Mouse (Mus musculus) heart, adult 11 months (tissue): Measurements from ENCODE around the gene Acin1.

Experiments
- DNase-seq: peaks from one replicate; pipeline ENCODE4 v3.0.0; 2022

Gene Acin1

DNA sequence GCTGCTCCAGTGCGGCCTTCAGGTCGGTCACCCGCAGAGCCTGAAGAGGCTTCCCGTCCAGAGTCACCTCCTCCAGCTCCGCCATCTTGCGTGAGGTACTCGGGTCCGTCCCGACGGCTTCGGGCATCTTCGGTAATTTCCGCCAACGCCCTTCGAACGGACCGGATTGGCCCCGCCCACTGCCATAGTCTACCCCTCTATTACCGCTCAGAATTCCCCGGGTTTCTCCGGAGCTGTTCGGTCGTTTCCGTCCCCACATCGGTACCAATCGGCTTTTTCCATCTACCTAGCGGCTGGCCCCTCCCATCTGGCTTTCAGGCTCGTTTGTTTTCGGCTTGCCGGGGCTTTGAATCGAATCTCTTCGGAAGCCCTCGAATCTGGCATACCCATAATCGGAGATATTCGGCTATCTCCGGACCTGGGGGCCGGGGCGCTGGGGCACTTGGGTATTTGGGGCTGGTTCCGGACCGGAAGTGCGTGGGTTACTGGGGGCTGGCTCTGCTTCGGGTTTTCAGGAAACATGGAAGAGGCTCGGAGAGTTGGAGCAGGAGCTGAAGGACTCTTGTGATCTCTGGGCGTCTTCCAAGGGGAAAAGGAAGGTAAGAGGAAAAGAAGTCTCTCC is at the start of gene Acin1:
Gene Acin1 (minus strand): TSS at position 410 of the 622 bp plus-strand sequence.
- DNase-seq = peak; percentile 100

DNA sequence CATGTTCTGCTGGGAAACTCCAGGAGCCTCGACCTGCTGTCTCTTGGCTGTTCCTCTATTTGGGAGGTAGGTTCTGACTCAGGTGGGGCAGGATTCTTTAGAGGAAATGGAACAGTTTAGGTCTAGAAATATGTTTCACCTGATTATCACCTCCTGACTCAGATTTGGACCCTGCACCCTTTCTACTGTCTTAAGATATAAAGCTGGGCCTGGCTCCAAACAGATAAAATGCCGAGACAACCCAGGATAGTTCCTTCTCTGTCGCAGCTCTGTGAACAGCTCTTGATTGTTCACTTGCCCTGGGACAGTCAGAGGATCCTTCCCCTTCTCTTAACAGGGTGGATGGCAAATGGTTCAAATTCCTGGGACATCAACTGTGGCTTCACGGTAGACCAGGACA is 48.5 kb upstream of the Acin1 start:
- no peak for DNase-seq

DNA sequence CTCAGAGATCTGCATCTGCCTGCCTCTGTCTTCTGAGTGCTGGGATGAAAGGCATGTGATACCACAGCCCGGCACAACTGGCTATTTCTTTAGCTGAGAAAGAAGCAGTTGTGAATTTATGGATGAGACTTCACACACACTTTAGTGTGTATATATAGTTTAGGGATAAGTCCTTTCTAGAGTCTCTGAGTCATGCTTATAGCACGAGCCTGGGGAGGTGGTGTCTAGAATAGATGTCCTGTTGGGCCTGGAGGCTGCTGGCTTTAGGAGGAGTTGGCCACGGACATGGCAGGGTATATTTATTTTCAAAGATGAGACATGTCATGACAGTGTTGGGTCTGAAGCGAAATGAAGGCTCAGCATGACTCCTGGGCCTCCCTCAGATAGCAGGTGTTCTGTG is 47.3 kb upstream of the Acin1 start:
- DNase-seq = no peak

DNA sequence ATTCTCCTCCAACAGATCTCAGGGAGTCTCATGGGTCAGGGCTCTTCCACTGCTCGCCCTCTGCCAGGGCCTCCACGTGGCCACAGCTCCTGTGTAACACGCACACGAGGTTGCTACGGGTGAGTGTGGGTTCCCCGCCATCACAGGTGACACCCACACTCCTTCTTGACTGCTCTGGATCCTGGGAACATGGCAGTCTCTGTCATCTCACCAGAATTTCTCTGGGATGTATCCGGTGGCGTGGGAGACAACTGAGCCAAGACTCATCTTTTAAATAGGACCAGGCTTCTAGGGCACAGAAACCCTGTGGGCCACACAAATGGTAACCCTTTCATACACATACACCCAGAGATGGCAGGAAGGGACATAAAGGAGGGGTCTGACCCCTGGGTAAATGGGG is 45.5 kb upstream of the Acin1 start:
- no peak for DNase-seq

DNA sequence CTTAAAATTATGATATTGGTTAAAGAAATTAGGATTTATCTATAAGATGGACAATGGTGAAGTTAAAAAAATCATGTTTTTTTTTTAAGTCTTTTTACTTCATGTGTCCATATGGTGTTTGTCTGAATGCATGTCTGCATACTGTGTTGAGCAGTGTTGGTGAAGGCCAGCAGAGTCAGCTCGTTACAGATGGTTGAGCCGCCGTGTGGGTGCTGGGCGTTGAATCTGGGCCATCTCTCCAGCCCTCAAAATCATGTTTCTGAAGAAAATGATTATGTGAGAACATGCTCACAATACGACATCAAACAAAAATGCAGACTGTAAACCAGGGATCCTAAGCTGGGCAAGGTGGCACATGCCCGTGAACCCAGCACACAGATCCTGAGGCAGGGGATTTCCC is 43.6 kb upstream of the Acin1 start:
- no peak for DNase-seq

DNA sequence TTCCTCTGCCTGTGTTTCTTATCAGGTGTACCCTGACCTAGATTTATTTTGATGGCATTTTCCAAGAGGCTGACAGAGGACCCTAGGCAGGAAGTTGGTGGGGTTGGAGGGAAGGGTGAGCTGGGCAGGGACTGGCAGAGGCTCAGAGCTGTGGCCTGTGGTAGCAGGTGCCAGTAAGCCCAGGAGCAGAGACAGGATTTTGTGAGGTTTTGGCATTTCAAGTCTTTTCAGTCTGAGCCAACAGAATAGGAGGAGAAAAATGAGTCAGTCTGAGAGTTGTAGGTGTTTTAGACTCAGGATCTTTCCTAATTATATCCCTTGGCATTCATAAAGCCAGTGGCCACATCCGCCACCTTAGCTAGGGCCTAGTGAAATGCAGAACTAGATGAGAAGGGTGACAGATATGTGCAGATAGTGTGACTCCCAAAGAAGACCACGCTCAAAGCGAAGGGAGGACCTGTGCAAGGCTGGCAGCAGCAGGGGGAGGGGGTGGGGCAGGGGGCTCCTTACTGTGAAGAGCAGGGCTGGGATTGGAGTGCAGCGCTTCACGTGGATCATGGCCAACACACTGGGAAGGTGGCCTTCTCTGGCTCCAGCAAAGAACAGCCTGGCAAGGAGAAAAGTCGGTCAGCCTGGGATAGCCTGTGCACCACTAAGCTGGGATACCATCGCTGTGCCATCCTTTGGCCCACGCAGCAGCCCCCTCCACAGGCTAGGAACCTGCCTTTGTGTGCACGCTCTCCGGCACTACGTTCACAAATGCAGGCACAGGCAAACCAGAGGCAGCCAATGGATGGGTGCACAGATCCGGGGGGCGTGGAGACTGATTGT is 42.3 kb upstream of the Acin1 start:
- no peak for DNase-seq

DNA sequence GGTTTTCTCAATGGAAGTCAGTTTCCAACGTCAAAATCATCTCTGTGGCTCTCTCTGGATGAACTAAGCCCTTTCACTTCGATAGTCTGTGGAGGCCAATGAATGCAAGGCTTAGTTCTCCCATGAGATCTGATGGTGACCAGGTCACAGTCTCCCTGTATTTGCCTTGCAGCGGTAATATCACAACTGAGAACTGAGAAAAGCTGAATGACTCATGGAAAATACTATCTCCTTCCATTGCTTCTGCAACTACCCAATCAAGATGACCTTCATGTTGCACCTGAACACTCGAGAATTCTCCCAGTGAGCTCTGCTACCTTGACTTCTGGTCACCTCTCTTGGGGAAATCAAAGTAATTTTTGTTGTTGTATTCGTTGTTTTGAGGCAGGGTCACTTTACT is 40.8 kb upstream of the Acin1 start:
- no peak for DNase-seq

DNA sequence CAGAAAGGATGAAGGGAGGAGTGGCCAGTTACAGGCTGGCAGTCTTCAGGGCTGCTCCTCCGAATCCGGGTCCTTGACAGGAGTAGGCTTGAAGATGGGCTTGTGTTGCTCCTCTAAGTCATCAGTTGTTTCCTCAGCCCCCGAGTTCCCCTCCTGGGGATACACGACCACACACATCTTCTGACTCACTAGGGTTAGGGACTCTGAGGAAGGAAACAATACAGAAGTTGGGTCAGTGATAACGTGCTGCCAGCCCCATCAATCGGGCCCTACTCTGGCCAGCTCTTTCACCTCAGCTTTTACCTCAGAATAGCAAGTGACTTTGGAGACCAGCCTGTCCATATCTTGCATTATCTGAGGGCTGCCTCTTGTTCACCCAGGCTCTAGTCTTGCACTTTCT is 37.3 kb upstream of the Acin1 start:
- DNase-seq = no peak

DNA sequence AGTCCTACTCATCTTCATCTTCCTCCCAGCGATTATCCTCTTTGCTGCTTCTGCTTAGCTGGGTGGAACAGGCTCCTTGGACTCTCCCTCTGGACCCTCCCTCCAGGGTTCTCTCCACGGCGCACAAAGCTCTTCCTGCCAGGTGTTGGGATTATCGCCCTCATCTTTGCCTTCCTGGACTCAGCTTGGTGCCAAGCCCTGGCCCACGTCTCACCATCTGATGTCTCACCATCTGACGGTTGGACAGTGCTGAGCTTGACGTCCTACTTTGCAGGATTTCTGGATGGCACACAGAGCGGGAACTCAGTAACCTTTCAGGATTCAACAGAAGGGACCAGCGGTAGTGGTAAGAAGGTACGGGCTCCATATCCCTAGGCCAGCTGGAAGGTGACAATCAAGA is 35.0 kb upstream of the Acin1 start:
- DNase-seq = no peak

DNA sequence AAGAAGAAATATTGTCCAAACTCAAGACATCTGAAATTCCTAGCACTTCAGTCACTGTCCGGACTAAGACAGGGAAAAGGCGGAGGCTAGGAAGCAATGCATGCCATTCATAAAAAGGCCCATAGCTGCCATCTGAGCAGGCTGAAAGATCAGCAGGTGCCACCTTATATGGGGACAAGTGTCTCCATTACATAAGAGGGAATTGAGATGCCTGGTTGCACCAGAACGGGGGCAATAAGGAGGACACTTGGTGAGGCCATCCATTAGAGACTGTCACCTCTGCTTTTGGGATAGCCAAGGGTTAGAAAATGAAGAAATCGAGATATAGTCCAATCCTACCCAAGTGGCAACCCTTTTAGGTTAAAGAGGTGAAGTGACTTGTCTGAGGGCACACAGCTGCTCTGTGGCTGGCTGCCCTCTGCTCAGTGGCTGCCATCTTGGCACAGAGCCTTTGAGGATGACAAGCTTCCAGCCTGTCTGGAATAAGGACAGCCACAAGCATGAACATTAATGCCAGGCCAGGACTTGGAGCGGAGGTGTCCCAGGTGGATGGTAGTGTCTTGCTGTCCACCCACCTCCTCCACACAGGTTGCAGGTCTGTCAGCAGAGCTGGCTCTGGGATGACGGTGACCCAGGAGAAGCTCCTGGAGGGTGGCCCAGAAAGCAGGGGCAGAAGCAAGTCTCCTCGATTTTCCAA is 34.1 kb upstream of the Acin1 start:
- DNase-seq = no peak

DNA sequence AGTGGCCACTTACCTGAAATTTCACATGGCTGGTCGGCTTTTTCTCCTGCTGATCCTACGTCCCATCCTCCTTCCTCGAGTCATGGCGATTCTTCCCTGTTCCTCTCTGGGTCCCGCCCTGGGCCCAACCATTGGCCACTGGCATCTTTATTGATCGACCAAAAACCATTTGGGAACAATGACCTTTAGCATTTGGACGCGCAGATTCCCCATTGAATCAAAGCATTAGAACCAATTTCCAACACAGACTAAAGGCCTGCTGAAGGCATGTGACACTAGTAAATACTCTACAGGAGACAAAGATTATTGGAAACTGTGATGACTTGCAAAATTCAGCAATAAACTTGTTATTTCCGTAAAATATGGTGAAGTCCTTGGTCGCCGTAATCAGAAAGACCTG is 33.3 kb upstream of the Acin1 start:
- DNase-seq = no peak

DNA sequence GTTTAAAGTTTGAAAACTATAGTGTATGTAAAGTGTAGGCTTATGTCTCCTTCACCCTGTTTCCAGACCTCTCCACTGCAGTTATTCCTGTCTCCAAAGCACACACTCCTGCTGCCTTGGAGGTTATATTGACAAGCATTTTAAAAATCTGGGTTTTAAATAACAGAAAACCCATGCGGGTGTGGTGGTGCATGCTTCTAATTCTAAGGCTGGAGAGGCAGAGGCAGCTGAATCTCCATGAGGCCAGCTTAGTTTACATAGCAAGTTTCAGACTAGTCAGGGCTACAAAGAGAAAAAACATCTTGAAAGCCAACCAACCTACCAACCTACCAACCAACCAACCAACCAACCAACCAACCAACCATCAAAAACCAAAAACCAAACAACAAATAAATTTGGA is 28.7 kb upstream of the Acin1 start:
- no peak for DNase-seq

DNA sequence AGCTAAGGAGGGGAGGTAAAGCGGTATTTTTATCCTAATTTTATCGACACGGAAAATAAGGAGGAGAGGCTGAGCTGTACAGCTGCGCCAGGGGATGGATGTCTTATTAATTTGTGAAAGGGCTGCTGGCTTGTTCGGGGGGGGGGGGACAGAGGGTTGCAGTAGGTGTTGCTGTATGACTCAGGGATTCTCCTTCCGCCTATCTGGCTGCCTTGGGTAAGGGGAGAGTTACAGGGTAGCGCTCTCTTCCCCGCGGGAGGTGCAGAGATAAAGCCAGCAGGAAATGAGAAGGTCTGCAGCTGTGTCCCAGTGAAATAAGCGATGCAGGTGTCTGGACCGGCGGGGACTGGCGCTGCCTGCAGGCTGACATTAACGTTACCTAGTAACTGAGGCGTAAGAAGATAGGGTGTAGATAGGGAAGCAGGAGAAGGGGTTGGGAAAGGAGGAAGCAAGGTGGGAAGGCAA is 27.9 kb upstream of the Acin1 start:
- DNase-seq = peak; percentile 87

DNA sequence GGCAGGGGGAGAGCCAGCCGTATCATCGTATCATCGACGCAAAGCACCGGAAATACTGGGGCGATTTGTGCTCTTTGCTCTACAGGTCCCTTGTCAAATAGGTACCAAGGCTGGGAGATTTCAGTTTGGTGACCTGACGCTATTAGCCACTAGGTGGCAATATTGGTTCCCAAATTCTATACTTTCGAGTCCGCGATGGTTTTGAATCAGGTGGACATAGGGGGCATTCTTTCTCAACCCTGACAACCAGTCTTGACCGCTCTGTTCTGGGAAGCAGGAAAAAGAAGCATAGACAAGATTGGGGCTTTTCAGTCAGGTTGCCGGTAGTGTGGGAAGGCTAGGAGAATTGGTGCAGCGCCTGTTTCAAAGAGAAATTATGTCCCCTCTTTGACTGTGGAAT is 27.4 kb upstream of the Acin1 start:
- peak; percentile 95 for DNase-seq

DNA sequence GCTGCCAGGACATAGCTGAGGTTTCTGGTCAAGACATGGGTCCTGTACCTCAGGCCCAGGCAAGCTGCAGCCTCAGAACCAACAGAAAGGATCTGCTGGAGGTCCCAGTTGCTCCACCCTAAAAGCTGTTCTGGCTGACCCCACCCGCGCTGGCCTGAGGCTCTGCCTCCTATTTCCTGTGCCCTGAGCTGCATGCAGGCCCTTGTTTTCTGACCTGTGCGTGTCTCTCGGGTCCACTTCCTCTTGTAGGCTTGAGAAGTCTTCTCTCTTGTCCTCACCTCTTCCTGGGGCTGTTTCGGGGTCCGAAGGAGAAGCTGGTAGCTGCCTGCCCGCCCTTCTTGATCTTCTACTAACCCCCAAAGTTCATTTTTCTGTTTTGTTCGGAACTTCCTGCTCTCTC is 26.1 kb upstream of the Acin1 start:
- DNase-seq = peak; percentile 95

DNA sequence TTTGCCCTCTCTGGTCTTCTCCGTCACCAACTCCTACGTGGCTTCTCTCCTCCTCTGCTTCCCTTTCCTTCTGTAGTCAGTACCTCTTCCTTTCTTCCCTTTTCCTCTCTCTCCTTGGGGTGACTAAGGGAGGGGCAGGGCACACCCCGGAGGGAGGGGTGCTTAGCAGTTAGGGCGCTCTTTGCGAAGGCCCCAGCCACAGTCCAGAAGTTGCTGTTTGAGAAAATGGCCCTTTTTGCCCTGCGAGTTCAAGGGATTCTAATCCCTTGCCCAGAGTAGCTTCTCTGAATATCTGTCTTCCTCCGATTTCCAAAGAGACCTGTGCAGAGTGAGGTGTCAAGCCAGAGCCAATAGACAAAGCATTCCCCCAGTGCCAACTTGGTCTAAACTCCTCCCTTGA is 25.3 kb upstream of the Acin1 start, which contains the start of gene Cebpe:
Gene Cebpe (minus strand): TSS at position 101 of the 400 bp plus-strand sequence.
- DNase-seq = no peak

DNA sequence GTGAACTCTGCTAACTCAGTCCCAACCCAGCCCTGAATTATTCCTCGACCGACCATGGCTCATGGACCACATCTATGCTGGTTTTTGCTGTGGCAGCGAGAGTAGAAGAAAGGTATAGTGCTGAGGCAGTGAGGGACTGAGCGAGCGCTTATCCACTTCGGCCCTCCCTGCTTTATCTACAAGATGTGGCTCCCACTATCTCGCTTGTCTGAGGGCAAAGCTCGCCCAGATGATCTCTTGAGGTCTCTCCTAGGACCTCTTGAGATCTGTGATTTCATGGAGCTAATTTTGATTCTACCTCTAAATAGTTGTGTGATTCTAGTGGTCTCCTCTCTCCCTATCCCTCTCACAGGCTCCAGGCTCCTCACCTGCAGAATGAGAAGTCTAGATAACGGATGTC is 22.3 kb upstream of the Acin1 start:
- DNase-seq = no peak

DNA sequence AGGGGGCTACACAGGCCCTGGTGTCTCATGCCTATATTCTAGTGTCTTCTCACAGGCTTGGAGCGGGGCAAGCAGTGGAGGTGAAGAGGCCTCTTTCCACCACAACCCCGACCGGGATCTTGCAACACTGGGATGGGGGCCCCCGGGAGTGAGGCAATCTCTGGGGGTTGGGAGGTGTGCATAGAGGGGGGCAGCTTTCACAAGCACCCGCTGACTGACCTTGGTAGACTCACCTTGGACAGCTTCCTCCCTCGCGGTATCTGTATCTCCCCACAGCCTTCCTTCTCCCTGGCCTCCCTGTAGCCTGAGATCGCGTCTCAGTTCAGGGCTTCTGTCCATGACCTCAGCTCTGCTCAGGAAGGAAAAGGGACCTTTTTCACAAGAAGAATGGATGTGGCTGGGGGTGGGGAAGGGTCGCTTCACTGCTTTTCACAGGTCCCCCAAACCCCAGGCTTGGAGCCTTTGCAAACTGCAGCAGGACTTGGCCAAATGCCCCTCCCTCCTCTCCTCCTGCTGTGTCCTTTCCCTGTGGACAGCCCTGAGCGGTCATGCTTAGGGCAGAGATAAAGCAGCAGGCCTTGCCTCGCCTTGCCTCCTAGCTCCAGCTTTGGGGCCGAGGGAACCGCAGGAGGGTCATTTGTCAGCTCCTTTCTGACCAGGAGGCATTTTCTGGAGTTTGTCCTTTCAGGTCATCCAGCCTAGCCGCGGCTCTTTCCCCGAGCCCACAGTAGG is 20.0 kb upstream of the Acin1 start:
- no peak for DNase-seq

DNA sequence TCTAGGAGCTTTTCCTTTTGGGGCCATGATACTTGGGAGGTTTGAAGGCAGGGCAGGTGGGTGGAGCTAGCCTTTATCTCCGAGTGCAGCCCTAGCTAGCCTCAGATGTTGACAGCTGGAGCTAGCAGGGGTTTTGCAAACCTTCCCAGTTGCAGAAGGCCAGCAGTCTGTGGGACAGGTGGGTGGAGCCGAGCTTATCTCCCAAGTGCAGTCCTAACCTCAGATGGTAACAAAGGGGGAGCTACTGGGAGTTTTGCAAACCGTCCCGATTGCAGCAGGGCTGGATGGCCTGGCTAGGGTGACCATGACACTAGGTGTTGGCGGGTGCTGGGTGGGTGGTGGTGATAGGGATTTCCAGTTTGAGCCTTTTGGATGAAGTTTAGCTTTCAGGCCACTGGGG is 19.1 kb upstream of the Acin1 start:
- no peak for DNase-seq

DNA sequence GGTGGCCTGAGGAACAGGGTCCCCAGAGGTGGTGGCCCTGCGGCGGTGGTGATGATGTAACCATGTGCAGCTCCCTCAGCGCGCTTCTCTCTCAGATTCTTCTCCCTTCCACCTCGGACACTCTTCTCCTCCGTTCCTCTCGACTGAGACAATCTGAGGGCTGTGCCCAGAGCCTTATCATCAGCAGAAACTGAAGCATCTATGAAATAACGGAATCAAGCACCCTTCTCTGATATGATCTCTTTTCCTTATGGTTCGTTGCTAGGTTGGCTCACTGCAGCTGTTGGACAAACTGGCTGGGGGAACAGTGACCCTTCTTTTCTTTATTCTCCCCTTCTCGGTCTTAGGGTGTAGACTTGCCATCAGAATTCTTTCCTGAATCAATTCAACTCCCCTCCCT is 16.5 kb upstream of the Acin1 start:
- no peak for DNase-seq

DNA sequence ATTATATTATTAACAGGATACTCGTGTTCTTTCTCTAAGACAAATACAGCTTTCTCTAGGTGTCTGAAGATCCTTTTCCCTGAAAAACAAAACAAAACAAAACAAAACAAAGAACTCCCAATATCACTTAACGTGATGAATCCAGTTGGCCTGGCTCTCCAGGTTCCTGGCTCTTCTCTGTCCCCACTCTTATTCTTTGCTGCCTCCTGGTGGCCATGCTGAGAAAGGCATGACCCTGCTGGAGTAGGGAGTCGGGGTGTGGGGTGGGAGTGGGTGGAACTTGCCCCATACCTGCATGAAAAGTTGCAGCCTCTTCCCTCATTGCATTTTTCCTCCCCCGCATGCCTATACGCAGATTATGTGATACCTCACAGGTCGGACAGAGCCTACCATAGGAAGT is 14.6 kb upstream of the Acin1 start:
- DNase-seq = peak; percentile 96

DNA sequence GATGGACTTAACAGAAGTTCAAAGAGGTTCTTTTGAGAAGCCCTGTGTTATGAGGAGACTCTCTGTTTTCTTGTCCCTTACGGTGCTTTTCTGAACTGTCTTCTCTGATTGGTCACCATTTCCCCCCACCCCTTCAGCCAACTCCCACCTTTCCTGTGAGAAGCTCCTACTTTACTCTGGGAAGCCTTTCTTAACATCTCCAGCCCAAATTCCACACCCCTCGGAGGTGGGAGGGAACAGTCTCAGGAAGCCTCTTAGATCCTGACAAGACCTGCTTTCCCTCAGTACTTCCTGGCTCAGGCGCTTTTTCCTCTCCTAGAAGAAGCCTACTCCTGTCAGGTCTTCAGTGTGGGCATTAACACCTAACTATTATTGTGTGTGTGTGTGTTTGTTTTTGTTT is 12.9 kb upstream of the Acin1 start:
- DNase-seq = no peak

DNA sequence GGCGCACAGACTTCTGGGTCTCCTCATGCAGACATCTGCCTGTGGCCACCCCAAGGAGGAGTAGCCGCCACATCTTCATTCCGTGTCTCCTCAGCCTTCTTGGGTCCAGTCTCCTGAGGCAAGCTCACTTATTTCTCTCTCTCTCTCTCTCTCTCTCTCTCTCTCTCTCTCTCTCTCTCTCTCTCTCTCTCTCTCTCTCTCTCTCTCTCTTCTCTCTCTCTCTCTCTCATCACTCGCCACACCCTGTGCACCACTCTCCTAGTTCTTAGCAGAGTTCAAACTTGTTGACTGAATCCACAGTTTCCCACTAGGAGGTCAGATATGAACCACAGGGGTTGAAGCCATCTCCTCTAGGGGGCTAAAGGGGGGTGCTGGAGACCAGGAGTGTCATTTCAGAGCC is 12.0 kb upstream of the Acin1 start, which contains the start of gene Gm29776:
Gene Gm29776 (minus strand): TSS at position 101 of the 400 bp plus-strand sequence.
- no peak for DNase-seq
